Mouse (Mus musculus): ENCODE results near the gene Csnka2ip.

Csnka2ip gene

DNA sequence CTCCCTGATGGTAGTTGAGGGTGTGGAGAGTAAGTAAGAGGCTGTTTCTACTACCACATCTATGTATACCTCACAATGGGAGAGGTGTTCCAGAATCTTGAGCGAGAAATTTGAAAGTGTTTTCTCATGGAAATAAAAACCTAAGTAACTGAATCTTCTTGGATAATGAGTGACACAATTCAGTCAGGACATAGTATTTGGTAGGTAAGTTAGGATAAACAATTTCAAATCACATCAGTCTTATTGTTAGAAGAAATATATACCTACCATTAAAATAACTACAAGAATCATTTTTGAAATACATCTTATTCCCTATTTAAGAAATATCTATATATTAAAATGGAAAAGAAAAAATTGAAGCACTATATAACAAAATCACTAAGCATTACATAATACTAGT lies at the start of gene Csnka2ip:
Csnka2ip (minus strand) TSS at position 101 of the 400 bp plus-strand sequence.
- no peak for DNase-seq (ENCODE audit: low read depth, low spot score)

DNA sequence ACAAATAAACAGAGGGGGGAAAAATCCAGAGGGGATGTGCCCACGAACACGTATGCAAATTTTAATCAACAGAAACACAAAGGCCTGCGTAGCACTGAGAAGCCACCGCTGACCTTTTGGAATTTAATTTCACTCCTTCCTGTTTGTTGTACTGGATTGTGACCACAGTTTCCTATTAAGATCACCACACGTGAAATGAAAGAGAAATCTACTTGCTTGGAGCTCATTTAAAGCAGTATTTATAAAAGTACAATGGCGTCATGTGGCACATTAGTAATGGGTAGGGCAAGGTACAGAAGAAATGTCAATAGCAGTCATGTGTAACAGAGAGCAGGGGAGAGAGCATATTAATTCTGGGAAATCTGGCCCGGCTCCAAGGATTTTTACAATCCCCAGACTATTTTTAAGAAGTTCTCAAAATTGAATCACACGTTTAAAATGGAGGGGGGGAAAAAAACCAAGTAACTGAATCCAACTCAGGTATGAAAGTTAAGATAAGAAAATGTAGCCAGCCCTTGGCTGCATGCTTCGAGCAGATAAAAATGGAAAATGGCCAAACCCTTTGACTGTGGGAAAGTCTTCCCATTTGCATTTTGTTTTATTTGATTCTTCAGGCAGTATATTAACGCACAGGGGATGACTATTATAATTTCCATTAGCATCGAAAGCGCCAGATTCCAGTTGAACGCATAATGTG lies 47.5 kb upstream of the Csnka2ip start:
- no peak for DNase-seq (ENCODE audit: low read depth, low spot score)

DNA sequence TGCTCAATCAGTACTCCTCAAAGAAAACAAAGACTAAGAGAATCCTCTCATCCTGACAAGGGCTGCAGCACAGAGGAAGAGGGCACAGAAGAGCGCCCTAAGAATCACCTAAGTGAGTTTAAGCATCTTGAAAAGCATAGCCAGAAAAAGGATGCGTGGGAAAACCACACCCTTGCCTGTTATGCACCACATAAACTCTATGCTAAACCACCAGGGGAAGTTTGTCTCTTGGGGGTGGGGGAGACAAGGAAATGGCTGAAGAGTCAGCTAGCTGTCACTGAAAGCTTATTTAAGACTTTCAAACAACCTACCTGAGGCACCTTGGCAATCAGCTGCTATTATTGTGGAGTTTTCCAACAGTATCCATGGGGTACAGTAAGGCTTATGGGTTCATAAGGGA lies 45.6 kb upstream of the Csnka2ip start:
- no peak for DNase-seq (ENCODE audit: low read depth, low spot score)

DNA sequence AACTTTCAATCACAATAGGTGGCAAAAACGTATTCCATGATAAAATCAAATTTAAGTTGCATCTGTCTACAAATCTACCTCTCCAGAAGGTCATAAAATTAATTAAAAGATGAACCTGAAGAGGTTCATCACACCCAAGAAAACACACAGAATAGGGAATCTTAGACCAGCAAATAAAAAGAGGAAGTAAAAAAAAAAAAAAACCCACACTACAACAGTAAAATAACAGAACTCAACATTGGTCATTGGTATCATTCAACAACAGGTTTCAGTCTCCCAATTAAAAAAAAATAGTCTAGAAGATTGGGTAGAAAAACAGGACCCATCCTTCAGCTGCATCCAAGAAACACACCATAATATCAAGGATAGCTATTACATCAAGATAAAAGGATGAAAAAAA lies 32.9 kb upstream of the Csnka2ip start:
- DNase-seq (ENCODE audit: low read depth, low spot score) = no peak

DNA sequence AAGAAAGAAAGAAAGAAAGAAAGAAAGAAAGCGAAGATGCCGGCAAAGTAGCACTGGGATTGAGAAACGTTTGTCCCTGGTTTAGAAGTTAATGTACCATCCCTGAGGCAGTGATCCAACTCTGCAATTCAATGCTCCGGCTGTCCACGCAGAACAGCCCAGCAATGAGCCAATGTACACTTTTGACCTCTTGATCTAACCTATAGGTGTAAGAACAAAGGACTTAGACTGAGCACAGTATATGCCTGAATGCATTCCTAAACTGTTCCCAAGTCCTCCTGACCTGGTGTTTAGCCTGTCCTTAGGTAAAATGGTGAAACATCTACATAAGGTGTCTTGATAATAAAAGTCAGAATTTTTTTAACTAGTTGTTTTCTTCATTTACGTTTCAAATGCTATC lies 17.9 kb upstream of the Csnka2ip start:
- DNase-seq (ENCODE audit: low read depth, low spot score) = no peak

DNA sequence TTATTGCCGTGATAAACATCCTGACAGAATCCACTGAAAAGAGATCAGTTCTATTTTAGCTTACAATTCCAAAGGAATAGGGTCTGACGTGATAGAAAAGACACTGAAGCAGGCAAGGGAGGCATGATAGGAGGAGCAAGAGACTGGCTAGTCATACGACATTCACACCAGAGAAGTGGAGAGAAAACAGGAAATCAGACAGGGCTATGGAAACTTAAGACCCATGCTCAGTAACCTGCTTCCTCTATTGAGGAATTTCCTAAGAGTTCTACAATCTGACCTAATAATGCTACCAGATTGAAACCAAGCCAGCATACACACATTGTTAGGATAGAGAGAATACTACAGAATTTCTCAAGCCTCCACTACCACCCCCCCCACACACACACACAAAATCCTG lies 12.4 kb upstream of the Csnka2ip start:
- DNase-seq (ENCODE audit: low read depth, low spot score) = no peak

DNA sequence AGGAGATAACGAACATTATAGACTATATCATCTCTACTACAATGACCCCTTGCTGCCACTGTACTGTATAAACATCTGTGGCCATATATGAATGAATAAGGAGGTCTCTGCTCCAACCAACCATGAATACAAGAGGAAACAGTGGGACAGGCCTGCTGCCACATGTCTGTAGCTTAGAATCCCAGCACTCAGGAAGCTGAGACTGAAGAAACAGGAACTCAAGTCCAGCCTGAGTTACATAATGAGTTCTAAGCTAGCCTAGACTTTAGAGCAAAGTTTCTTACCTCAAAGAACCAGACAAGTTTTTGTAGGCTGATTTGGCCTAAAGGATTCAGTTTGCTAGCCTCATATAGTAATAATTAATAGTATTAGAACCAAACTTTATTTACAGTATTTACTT lies 5.6 kb upstream of the Csnka2ip start:
- no peak for DNase-seq (ENCODE audit: low read depth, low spot score)

DNA sequence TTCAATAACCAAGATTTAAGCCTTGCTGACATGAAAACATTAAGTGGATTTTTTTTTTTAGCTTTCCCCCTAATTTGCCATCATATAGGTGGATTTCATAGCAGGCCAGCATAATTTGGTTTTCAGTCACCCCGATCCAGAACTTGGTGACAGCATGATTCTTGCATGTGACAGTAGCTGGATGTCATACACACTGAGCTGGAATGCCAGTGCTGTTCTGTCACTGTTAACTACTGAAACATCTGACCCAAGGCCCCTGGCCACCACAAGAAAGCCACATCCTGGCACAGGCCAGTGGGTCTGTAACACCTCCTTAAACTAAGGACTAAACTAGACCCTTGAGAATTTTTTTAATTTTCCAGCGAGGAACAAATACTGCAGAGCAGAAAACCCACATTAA lies 15.4 kb downstream of the Csnka2ip start:
- DNase-seq (ENCODE audit: low read depth, low spot score) = no peak

DNA sequence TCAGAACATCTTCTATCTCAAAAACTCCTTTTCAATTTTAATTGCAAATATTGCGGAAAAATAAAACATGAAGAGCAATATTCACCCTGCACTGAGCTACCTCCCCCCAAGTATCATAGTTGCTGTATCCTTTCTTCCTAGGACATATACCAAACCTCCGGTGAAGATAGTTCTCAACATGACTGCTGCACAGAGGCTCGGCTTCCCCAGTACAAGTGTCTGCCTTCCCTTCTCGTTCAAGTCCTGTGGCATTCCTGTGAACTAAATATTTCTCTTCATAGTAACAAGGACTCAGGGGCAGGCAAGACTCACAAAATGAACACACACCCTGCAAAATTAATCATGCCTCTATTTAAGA lies 16.0 kb downstream of the Csnka2ip start:
- DNase-seq (ENCODE audit: low read depth, low spot score) = no peak

DNA sequence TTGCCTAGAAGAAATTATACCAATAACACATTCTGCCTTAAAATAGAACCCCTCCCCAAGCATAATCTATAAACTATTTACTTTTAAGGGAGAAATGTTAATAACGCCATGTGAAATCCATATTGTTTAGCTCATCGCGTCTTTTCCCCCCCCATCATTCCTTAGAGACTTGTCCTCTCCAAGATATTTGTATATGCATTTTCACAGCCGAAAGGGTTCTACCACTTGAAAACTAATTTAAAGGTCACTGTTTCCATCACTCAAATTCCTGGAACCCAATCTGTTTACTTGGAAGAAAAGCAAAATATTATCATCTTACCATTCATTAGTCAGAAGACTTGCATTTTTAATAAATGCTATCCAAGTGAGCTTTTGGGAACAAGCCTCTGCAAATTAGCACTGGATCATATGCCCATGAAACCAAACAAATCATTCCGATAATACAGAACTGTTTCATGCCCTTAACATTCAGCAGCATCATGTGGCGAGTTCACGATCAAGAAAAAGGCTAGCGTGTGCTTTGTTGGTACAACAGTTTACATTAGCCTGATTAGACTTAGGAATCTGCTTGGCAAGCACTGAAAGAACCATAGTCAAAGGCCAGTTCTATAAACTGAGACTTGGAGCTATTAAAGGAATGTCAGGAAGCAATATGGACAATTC lies 16.5 kb downstream of the Csnka2ip start:
- no peak for DNase-seq (ENCODE audit: low read depth, low spot score)

DNA sequence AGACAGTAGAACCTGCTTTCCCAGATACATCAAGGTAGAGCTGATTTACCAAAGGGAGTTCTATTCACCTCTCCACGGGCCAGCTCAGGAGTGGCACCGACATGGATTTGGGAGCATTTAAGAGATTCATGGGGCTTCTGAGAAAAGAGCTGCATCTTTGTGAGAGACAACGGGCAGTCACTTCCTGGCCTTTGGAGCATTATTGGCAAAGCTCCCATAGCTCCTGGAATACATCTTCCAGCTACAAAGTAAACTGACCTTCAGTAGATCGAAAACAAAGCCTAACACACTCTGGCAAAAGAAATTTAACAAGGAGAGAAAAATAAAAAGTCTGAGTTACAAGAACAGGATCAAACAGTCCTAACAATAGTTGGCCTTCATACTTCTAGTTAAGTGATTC lies 17.6 kb downstream of the Csnka2ip start:
- no peak for DNase-seq (ENCODE audit: low read depth, low spot score)

DNA sequence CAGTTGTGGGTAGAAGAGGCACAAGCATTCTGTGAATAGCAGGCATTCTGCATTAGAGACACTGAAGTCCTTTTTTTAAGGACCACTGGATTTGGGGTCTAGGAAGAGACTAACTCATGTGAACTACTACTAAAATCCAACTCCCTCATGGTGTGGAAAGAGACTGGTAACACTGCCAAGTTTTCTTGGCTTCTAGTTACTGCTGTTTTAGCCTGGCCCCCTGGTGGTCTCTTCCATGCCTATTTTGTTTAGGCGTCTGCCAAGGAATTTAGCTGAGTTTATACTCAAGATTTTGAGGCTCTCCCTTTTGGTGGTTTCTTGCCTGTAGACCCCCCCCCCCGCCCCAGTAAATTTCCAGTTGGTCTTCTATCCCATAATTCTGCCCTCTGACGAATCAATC lies 18.8 kb downstream of the Csnka2ip start:
- DNase-seq (ENCODE audit: low read depth, low spot score) = no peak

DNA sequence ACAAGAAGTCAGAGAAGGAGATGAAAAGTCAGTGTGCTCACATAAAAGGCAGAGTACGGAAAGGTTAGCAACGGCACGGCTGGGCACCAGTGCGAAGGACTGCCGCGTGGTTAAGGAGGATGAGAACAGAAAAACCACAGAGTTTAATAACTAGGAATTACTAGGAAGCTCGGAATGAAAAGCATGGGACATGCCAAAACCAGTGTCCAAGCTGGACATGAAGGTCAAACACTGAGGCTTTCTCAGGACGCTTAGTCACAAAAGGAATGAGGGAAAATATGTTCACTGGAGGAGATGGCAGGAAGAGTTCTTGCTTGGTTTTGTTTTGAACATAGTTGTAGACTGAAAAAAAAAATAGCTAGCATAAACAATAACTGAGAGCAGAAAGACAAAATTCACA lies 32.7 kb downstream of the Csnka2ip start:
- DNase-seq (ENCODE audit: low read depth, low spot score) = no peak

DNA sequence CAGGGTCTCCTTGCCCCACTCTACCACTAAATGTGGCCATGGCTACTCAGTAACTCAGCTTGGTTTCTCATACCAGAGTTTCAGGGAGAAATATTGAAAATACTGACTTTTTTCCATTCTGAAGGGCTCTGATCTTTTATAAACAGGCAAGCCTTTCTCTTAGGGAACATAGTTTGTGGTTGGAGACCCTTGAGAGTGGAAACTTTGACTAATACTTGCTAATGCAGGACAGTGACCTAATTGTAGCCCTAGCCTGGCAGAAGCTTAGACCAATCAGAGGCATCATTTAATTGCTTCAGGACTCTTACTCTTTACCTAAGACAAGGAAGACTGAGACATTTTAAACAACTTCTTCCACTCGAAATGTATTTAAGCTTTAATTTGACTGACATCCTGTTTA lies 39.1 kb downstream of the Csnka2ip start:
- DNase-seq (ENCODE audit: low read depth, low spot score) = no peak

DNA sequence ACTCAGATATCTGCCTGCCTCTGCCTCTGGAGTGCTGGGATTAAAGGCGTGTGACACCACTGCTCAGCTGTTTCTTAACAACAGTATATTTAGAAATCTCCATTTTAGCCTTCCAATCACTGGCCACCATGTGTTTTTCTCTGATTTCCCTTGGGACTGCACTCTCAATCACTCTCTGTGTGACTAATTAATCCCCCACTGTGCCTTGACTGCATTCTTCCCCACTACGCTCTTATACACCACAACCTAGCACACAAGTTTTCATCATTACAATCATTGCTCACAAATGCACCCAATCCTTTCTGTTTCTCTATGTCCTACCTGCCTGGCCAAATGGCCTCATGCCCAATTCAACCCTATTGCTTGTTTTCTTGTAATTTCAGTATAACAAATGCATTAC lies 43.7 kb downstream of the Csnka2ip start:
- DNase-seq (ENCODE audit: low read depth, low spot score) = peak; percentile 2

DNA sequence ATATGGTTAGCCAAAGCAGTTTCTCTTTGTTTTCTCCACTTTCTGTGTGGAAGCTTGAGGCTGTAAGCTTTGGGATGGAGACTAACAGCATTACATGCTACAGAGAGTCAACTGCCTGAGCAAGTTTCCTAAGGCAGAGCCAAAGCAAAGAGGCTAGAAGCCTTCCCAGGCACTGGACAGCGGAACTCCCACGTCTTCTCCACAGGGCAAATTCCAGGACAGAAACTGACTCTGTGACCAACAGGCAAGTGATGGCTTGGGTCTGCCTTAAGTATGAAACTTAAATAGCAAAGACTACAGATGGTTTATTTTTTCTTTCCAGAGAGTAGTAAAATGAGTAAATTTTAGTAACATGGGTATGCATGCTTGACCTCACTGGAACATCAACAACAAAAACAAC lies 75.3 kb downstream of the Csnka2ip start:
- no peak for DNase-seq (ENCODE audit: low read depth, low spot score)

DNA sequence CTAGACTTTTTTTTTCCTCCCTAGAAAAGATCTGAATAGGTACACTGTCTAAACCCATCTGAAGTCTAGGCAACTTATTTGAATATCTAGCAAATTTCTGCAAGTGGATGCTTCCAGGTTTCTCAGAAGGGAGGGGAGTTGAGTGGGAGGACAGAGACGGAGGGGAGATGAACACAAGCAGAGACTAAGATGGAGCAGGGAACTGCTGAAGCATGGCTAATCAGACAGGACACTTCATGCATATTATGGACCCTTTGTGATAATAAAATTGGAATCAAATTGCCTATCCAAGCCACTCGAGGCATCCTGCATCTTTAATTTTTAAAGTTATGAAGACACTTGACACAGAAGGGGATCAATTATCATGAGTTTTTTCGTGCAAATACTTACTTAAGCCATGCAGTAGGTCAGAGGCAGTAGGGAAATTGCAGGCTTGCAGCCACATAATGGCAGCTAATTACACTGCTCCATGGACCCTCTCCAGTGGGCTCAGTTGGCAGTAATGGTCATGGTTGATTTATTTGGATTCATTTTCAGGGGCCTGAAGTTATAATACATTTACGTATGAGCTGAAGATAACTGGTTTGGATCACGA lies 78.1 kb downstream of the Csnka2ip start:
- DNase-seq (ENCODE audit: low read depth, low spot score) = peak; percentile 4

DNA sequence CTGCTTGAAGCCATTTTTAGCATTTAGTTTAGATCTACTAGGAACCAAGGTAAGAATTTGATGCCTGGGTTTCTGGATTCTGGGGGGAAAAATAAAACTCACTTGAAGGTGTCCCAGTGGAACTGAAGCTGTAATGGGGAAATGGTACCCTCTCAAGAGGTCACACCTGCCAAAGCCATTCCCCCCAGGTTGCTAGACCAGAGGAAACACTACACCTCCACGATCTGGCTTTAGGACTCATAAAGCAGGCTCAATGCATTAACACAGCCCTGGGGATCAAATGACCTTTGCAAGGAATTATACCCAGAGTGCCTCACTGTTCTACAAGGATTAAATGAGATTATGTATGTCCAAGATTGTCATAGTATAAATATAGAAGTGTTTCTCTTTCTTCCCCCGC lies 88.8 kb downstream of the Csnka2ip start:
- DNase-seq (ENCODE audit: low read depth, low spot score) = no peak

All from mesoderm, embryonic 11.5 days (tissue).